Mouse (Mus musculus) midbrain, embryonic 15.5 days (tissue): Measurements from ENCODE around the gene Hacd1. TPM values are rescaled to one million over a fixed set of nuclear protein-coding genes. Genes with fewer than 3 reads are reported as not detected.
A peak's percentile ranks its signal among the peaks of the same experiment; 100 is the strongest.

Experiments used
- ATAC-seq: fragments of 200-750 bp; cut with Nextera tagmentation; replicated peaks from 2 replicates; pipeline ENCODE4 v1.8.0; 2017; ENCODE audit warnings: moderate TSS enrichment
- H3K27ac ChIP-seq: fragments of 300-500 bp; sonication (generic); 2 replicates; pipeline ENCODE4 v1.5.1; 2015; ENCODE audit warnings: mild to moderate bottlenecking, inconsistent platforms
- H3K27me3 ChIP-seq: fragments of 300-500 bp; sonication (generic); replicated peaks from 2 replicates; pipeline ENCODE4 v1.6.1; 2015; ENCODE audit warnings: inconsistent platforms
- H3K36me3 ChIP-seq: fragments of 300-500 bp; sonication (generic); replicated peaks from 2 replicates; pipeline ENCODE4 v1.6.1; 2015; ENCODE audit warnings: inconsistent platforms
- H3K4me1 ChIP-seq: fragments of 300-500 bp; sonication (generic); 2 replicates; pipeline ENCODE4 v1.6.1; 2015; ENCODE audit warnings: inconsistent platforms
- H3K4me2 ChIP-seq: fragments of 300-500 bp; sonication (generic); 2 replicates; pipeline ENCODE4 v1.6.1; 2015; ENCODE audit warnings: inconsistent platforms, mild to moderate bottlenecking, moderate library complexity
- H3K4me3 ChIP-seq: fragments of 300-500 bp; sonication (generic); 2 replicates; pipeline ENCODE4 v1.5.1; 2015; ENCODE audit warnings: mild to moderate bottlenecking, inconsistent platforms
- H3K9ac ChIP-seq: fragments of 300-500 bp; sonication (generic); 2 replicates; pipeline ENCODE4 v1.6.1; 2015; ENCODE audit warnings: mild to moderate bottlenecking, inconsistent platforms
- H3K9me3 ChIP-seq: fragments of 300-500 bp; sonication (generic); 2 replicates; pipeline ENCODE4 v1.6.1; 2016; ENCODE audit warnings: inconsistent platforms
- WGBS: fragments of 180-500 bp; shearing (Covaris S2); methylation state at CpG from one replicate; pipeline ENCODE4 v1.1.7; 2015; ENCODE audit warnings: mixed read lengths; 5-methylcytosine and 5-hydroxymethylcytosine counted together
- polyA plus RNA-seq: library from polyadenylated mRNA; unstranded; fragments of >200 nt; fragmentation: Nextera tagmentation; extraction: Ambion mirVana; gene quantifications from 2 replicates; pipeline ENCODE4 v1.2.1, GENCODE M21; 2015

Gene Hacd1
- polyA plus RNA-seq, 1 experiment from 2014 or later, result 71.6 TPM

DNA sequence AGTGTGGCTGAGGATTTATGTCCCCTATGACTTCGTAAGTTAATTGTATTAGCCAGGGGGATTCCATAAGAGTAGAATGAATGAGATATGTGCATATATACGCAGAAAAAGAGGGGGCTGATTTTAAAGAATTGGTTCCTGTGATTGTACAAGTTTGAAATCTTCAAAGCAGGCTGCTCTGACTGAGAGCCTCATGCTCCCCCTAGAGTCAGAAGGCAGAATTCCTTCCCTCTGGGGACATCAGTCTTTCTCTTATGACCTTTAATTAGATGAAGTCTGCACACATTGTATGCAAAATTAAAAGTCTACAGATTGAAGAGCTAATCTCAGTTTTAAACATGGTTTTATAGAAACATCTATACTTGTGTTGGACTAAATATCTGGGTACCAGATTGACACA, 117.8 kb downstream of the Hacd1 start:
- Histone ChIP-seq H3K9ac (no peak overlapping the region), H3K9me3 (no peaks in the 10 kb centered on the region), H3K27me3 (no peaks in the 10 kb centered on the region), H3K4me1 (no peaks in the 10 kb centered on the region), H3K4me3 (no peak overlapping the region), H3K27ac (no peak overlapping the region), H3K36me3 (no peaks in the 10 kb centered on the region), H3K4me2 (no peak overlapping the region)
- 60% methylated on average over 2 of the region's 2 CpGs for WGBS
- ATAC-seq, result no peak

DNA sequence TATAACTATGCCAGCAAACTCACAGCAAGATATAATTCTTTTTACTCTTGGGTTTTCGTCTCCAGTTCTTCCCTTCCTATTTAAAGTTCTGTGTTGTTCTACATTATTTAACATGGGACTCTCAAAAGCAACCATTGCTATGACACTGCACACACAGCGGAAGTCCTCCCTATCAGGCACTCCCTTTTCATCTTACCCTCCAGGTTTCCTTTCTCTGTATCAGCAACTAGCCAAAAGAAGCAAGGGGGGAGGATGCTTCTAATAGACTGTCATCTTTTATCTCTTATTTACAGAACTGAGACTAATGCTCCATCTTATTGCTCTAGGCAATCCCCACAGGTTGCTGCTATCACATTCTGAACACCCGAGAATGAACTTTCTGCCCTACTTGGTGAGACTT, 120.6 kb downstream of the Hacd1 start:
- Histone ChIP-seq H3K4me1 (no peaks in the 10 kb centered on the region), H3K36me3 (no peaks in the 10 kb centered on the region), H3K9me3 (no peaks in the 10 kb centered on the region), H3K9ac (no peak overlapping the region), H3K27ac (no peak overlapping the region), H3K4me2 (no peak overlapping the region), H3K4me3 (no peak overlapping the region), H3K27me3 (no peaks in the 10 kb centered on the region)
- 64% methylated on average over 3 of the region's 3 CpGs for WGBS
- 0 out of 2 replicates have a peak, but pooled peaks have one; percentile 20 for ATAC-seq

- no peaks in the 10 kb centered on the region for H3K9me3 ChIP-seq
- no peak overlapping the region for H3K9ac ChIP-seq
- no peak overlapping the region for H3K4me2 ChIP-seq
- no peaks in the 10 kb centered on the region for H3K27me3 ChIP-seq
- H3K4me1 ChIP-seq, result no peaks in the 10 kb centered on the region
- H3K27ac ChIP-seq, result no peak overlapping the region
- H3K36me3 ChIP-seq, result no peaks in the 10 kb centered on the region
- no peak for ATAC-seq
- no peak overlapping the region for H3K4me3 ChIP-seq
Observed at GRCm38 (mm10) chr2:13932253-13932652, 123.7 kb downstream of the Hacd1 start.

DNA sequence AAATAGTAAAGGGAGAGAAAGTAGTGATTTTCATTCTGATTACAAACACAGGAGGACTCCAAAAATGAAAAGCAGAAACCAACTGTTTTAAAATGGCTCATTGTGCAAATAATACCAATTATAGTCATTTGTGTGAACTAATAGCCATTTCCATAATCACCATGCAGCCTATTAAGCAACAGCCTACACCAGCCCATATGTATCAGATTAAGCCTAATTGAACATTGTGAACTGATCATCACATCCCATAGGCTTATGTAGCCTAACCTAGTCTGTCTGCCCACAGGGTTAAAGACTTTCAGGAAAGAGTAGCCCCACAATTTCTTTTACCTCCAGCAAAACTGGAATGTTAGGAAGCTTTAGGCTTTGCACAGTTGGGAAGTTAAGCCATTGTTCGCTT, 125.2 kb downstream of the Hacd1 start:
- no peak overlapping the region for H3K27ac ChIP-seq
- no peaks in the 10 kb centered on the region for H3K4me1 ChIP-seq
- H3K4me3 ChIP-seq, result no peak overlapping the region
- H3K4me2 ChIP-seq, result no peak overlapping the region
- H3K9me3 ChIP-seq, result no peaks in the 10 kb centered on the region
- H3K27me3 ChIP-seq, result no peaks in the 10 kb centered on the region
- H3K36me3 ChIP-seq, result no peaks in the 10 kb centered on the region
- no peak overlapping the region for H3K9ac ChIP-seq
- no peak for ATAC-seq
- WGBS, result 83% methylated on average over 1 of the region's 1 CpGs

GRCm38 (mm10) chr2:13888568-13888967, 167.4 kb downstream of the Hacd1 start:
- Histone ChIP-seq H3K4me3 (no peak overlapping the region), H3K4me2 (no peak overlapping the region), H3K9ac (no peak overlapping the region), H3K27me3 (no peaks in the 10 kb centered on the region), H3K9me3 (no peaks in the 10 kb centered on the region), H3K27ac (no peak overlapping the region), H3K36me3 (no peaks in the 10 kb centered on the region), H3K4me1 (no peaks in the 10 kb centered on the region)
- ATAC-seq, result no peak

GRCm38 (mm10) chr2:13857461-13857860, 198.5 kb downstream of the Hacd1 start:
- H3K36me3 ChIP-seq, result no peaks in the 10 kb centered on the region
- H3K27ac ChIP-seq, result no peak overlapping the region
- H3K9me3 ChIP-seq, result no peaks in the 10 kb centered on the region
- H3K4me2 ChIP-seq, result no peak overlapping the region
- no peaks in the 10 kb centered on the region for H3K4me1 ChIP-seq
- no peak for ATAC-seq
- H3K4me3 ChIP-seq, result no peak overlapping the region
- no peak overlapping the region for H3K9ac ChIP-seq
- H3K27me3 ChIP-seq, result no peaks in the 10 kb centered on the region
- WGBS, result 73% methylated on average over 2 of the region's 2 CpGs

GRCm38 (mm10) chr2:13855510-13855909, 200.4 kb downstream of the Hacd1 start:
- WGBS, result 68% methylated on average over 3 of the region's 3 CpGs
- ATAC-seq, result no peak
- no peaks in the 10 kb centered on the region for H3K27me3 ChIP-seq
- H3K9me3 ChIP-seq, result no peaks in the 10 kb centered on the region
- no peak overlapping the region for H3K9ac ChIP-seq
- H3K4me3 ChIP-seq, result no peak overlapping the region
- H3K4me1 ChIP-seq, result no peaks in the 10 kb centered on the region
- no peak overlapping the region for H3K27ac ChIP-seq
- H3K4me2 ChIP-seq, result no peak overlapping the region
- H3K36me3 ChIP-seq, result no peaks in the 10 kb centered on the region

DNA sequence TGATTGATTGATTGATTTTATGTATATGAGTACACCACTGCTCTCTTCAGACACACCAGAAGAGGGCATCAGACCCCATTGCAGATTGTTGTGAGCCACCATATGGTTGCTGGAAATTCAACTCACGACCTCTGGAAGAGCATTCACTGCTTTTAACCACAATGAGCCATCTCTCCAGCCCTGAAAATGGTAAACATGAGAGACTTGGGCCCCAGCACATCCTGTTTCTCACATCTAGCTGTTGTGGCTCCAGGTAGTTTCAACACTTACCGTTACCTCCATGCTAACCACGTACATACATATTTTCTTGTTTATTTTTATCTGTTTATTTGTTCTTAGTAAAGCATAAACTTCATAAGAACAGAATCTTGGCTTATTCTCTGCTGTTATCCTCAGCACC, 219.6 kb downstream of the Hacd1 start:
- H3K4me2 ChIP-seq, result no peak overlapping the region
- no peak overlapping the region for H3K4me3 ChIP-seq
- WGBS, result 85% methylated on average over 3 of the region's 3 CpGs
- ATAC-seq, result no peak
- H3K9me3 ChIP-seq, result no peaks in the 10 kb centered on the region
- H3K27ac ChIP-seq, result no peak overlapping the region
- no peaks in the 10 kb centered on the region for H3K27me3 ChIP-seq
- H3K9ac ChIP-seq, result no peak overlapping the region
- no peaks in the 10 kb centered on the region for H3K36me3 ChIP-seq
- H3K4me1 ChIP-seq, result no peaks in the 10 kb centered on the region

DNA sequence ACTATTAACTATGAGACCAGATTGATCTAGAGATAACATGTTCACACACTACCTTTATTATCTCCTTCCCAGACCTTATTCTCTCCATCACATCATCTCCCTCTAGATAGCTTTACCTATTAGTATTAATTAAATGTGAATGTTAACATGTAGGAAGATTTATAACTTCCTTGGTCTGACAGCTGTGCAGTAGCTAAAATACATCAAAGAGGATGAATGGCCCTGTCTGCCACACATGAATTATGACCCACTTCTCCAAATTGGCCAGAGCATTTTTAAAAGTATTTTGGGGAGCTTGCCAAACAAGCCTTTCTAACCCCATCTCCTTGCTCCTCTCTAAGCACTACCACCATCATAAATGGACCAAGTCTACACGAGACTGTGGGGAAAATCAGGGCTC, 220.9 kb downstream of the Hacd1 start:
- Histone ChIP-seq H3K27me3 (no peaks in the 10 kb centered on the region), H3K36me3 (no peaks in the 10 kb centered on the region), H3K9ac (no peak overlapping the region), H3K4me1 (no peaks in the 10 kb centered on the region), H3K9me3 (no peaks in the 10 kb centered on the region), H3K4me2 (no peak overlapping the region), H3K4me3 (no peak overlapping the region), H3K27ac (no peak overlapping the region)
- no peak for ATAC-seq
- WGBS, result 73% methylated on average over 1 of the region's 1 CpGs

- no peak overlapping the region for H3K4me3 ChIP-seq
- WGBS, result 87% methylated on average over 2 of the region's 2 CpGs
- no peak overlapping the region for H3K4me2 ChIP-seq
- no peaks in the 10 kb centered on the region for H3K36me3 ChIP-seq
- H3K9ac ChIP-seq, result no peak overlapping the region
- no peak for ATAC-seq
- no peaks in the 10 kb centered on the region for H3K4me1 ChIP-seq
- H3K9me3 ChIP-seq, result no peaks in the 10 kb centered on the region
- no peaks in the 10 kb centered on the region for H3K27me3 ChIP-seq
- H3K27ac ChIP-seq, result no peak overlapping the region
Observed at GRCm38 (mm10) chr2:13816645-13817044, 239.3 kb downstream of the Hacd1 start.

- ATAC-seq, result no peak
- no peak overlapping the region for H3K4me2 ChIP-seq
- no peaks in the 10 kb centered on the region for H3K27me3 ChIP-seq
- no peak overlapping the region for H3K27ac ChIP-seq
- H3K36me3 ChIP-seq, result no peaks in the 10 kb centered on the region
- H3K4me3 ChIP-seq, result no peak overlapping the region
- 71% methylated on average over 5 of the region's 5 CpGs for WGBS
- H3K9ac ChIP-seq, result no peak overlapping the region
- H3K9me3 ChIP-seq, result no peaks in the 10 kb centered on the region
- H3K4me1 ChIP-seq, result no peaks in the 10 kb centered on the region
Observed at GRCm38 (mm10) chr2:13808593-13808992, 247.3 kb downstream of the Hacd1 start.

DNA sequence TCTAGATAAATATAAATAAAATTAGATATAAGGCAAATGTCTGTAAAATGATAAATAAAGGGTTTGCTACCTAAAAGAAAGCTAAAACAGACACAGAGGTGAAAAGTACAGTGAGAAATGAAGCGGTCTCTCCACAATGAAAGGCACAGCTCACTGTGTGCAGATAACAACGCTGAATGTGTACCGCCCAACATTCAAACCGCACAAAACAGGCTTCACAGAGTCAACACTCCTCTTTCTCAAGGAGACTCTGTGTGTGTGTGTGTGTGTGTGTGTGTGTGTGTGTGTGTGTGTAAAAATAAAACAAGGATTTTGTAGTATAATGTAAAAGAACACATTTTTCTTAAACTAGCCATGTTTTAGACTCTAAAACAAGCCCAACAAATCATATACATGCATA, 247.9 kb downstream of the Hacd1 start:
- WGBS, result 78% methylated on average over 4 of the region's 4 CpGs
- Histone ChIP-seq H3K4me3 (no peak overlapping the region), H3K27ac (no peak overlapping the region), H3K36me3 (no peaks in the 10 kb centered on the region), H3K4me1 (no peaks in the 10 kb centered on the region), H3K4me2 (no peak overlapping the region), H3K27me3 (no peaks in the 10 kb centered on the region), H3K9ac (no peak overlapping the region), H3K9me3 (no peaks in the 10 kb centered on the region)
- no peak for ATAC-seq

- WGBS, result 94% methylated on average over 3 of the region's 3 CpGs
- H3K4me2 ChIP-seq, result no peak overlapping the region
- H3K27ac ChIP-seq, result no peak overlapping the region
- no peak overlapping the region for H3K4me3 ChIP-seq
- H3K9me3 ChIP-seq, result no peaks in the 10 kb centered on the region
- H3K4me1 ChIP-seq, result no peaks in the 10 kb centered on the region
- no peak overlapping the region for H3K9ac ChIP-seq
- ATAC-seq, result no peak
- no peaks in the 10 kb centered on the region for H3K27me3 ChIP-seq
- H3K36me3 ChIP-seq, result no peaks in the 10 kb centered on the region
Observed at GRCm38 (mm10) chr2:13806120-13806519, 249.8 kb downstream of the Hacd1 start.

DNA sequence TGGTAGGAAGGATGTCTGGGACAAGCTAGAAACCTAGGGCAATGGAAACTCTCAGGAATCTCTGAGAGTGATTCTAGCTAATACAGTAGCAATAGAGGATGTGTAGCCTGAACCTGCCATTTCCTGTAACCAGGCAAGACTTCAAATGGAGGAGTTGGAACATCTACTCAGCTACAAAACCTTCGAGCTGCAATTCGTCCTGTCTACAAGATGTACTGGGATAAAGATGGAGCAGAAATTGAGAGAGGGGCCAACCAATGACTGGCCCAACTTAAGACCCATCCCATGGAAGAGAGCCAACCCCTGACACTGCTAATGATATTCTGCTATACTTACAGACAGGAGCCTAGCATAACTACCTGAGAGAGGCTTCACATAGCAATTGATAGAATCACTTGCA, 255.3 kb downstream of the Hacd1 start:
- H3K9me3 ChIP-seq, result no peaks in the 10 kb centered on the region

More for the DNA sequence above, 255.3 kb downstream of the Hacd1 start:
- Histone ChIP-seq H3K9ac (no peak overlapping the region), H3K4me3 (no peak overlapping the region), H3K27ac (no peak overlapping the region), H3K4me2 (no peak overlapping the region), H3K4me1 (no peaks in the 10 kb centered on the region), H3K36me3 (no peaks in the 10 kb centered on the region), H3K27me3 (no peaks in the 10 kb centered on the region)
- no peak for ATAC-seq
- 92% methylated on average over 2 of the region's 2 CpGs for WGBS
